Mouse (Mus musculus) telencephalon, adult 2 months (tissue): Measurements from ENCODE around the gene Dync1i2.

Experiments
- DNase-seq: peaks from one replicate; pipeline ENCODE4 v3.0.0-alpha.2; 2011; ENCODE audit warnings: low read depth, low spot score

Dync1i2 gene

DNA sequence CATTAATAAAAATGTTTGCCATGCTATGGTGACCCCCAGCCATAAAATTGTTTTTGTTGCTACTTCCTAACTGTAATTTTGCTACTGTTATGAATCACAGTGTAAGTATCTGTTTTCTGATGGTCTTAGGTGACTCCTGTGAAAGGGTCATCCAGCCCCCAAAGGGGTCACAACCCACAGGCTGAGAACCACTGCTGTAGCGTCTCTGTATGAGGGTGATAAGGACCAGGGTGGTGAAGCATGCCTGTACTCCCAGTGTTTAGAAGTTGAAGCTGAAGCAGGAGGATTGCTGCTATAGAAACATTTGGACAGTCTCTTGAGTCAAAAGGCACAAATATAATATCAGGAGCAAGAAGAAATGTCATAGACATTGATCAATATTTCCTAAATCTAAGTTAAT lies 57.8 kb downstream of the Dync1i2 start:
- DNase-seq: no peak

DNA sequence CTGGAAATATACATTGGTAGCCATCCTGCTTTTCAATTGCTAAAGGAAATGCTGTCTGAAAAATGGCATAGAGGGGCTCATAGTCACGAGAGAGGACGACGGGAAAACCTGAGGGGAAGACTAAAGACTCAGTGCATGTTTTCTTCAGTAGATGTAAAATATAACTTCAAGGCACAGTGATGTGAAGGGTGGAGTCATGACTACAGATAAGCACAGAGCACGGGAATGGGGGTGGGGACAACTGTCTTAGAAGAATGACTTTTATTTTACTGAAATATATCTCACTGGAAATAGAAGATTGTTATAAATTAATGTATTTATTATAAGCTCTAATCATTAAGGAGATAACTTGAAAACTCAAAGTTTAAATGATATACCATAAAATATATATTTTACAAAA lies 58.6 kb downstream of the Dync1i2 start:
- DNase-seq: no peak

DNA sequence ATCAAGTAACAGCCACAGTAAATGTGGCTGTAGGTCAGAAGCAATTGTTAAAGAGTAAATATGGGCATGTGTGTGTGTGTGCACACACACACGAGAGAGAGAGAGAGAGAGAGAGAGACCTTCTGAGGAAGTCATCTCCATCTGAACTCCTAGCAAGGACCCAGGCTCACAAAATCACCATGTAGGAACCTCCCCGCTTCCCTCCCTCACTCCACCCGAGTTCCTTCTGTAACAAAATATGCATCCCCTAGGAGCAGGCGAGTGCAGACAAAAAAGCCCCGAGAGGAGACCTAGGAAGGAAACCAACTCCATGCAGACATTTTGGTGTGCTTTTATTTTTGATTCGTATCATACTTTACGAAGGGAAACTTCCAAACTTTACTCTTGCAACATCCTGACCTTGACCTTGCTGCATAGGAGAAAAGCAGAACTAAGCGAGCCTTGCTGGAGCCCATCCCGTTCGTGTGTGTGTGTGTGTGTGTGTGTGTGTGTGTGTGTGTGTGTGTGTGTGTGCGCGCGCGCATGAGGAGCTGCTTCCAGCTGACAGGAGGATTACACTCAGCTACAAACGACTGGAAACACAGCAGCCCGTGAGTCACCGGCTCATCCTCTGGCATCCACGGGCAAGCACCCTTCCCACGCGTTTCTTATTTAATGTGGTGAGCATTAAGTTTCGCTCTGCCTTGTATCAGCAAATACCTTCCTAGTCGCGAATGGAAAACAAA lies 62.6 kb downstream of the Dync1i2 start:
- peak; percentile 66 for DNase-seq

DNA sequence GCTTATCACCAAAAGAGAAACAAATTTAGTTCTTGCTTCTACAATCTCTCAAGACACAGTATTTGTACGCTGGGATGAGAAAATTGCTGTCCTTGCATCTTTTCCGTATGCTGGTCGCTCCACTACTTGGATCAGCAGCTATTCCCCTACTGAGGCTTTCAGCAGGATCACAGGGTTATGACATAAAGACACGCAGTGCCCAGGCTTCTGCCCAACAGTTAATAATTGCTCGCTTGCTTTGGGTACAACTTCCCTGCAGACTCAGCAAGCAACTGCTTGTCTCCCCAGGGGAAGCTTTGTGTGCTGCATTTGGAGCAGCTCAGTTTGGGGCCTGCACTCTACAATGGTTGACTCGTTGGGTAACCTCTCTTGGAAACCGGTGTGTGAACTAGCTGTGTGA lies 64.2 kb downstream of the Dync1i2 start:
- DNase-seq: no peak

DNA sequence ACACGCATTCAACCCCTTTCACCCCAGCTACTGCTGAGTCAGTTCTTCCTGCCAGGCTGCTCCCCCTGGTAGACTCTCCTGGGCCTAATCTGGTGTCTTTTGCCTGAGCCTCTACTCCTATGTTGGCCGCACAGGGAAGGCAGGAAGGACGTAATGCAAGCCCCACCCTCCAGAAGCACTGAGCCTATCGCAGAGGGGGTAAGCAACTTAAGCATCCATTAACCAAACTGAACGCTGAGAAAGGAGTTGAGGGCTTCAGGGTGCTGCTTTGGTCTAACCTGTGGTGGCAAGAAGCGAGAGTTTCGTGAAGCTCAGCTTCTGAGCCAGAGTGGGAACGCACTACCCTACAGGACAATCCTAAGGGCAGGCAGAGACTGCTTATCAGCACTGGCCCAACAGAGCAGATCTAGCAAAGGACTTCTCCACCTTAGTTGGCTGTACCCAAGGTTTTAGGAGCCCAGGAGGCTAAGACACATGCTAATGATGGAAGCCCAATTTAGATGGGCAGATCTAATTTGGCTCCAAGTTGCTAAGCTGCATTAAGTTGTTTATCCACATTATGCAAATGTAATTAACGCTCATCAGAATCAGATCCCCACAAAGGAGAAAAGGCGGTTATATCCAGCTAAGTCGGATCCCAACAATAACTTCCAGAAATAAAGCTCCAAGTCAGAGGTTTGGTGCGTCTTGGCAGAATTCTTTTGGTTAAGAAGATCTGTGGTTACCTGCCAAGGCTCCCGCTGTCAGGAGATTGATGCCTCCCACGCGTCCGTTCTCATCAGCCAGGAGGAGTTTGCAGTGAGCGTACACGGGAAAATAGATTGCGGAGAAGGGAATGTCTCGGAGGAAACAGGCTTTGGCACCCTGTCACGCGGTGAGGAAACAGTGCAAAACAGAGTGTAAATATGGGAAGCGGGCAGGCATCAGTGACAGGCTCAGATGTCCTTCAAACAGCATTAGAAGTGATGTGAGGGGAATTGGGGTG lies 67.6 kb downstream of the Dync1i2 start:
- peak; percentile 80 for DNase-seq

DNA sequence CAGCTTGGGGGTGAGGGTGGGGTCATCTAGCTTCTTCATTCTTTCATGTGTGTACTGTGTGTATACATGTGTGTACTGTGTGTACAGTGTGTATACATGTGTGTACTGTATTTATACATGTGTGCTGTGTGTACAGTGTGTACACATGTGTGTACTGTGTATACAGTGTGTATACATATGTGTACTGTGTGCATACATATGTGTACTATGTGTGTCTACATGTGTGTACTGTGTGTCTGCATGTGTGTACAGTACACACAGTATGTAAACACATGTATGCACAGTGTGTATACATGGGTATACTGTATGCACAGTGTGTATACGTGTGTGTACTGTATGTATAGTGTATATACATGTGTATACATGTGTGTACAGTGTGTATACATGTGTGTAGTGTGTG lies 70.5 kb downstream of the Dync1i2 start:
- DNase-seq: no peak

DNA sequence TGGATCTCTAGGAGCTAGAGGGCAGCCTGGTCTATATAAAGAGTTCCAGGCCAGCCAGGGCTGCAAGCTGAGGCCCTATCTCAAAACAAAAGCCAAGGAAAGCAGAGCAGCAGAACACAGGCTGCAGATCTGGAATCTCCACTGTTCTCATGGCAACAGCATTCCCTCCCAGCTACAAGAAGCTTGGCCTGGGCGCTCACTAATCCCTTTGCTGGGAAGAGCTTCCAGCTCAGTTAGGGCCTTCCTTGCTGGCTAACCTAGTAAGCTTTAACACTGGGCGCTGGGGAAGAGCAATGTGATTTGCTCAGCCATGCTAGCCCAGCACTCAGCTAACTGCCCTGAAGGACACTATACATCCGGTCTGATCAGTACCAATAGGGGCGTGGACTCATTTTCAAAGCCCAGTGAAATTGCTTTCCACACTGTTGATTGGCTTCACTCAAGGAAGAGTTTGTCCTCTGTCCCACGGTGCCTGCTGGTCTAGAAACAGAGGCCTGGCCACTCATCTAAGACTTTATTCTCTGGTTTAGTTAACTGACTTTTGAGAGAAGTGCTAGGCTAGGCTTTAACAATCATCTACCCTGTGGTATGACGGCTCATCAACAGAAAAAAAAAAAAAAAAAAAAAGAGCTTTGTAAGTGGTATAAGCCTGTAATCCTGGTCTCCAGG lies 78.7 kb downstream of the Dync1i2 start:
- peak; percentile 55 for DNase-seq

DNA sequence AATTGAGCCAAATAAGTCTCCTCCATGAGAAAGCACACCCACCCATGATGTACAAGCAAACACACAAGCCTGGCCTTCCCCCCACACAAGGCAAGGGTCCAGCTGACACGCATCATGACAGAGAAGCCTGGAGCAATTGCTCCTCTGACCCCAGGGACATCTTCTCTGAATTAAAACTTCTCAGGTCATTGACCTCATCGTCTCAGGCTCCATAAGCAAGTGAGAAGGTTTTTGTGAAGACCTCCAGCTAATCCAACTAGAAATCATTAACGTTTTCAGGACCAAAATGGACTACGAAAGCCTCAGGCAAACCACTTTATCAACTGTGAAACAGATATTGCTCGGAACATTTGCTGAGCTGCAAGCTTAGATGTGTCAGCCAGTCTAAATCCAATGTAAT lies 80.1 kb downstream of the Dync1i2 start:
- no peak for DNase-seq

DNA sequence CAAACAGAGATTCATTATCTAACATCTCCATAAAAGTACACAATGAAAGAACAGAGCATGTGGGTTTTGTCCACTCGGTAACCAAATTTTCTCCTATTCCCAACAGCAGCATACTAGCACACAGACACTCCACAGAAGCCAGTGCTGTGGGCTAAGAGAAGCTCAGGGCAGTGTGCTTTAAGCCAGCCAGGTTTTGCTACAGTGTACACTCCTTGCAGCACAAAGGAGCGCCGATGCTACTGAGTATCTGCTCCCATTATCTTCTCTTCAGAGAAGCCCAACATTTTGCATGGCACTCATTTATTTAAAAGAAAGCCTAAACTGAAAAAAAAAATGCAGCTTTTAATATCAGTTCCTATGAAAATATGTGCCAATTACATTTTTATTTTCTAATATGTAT lies 82.5 kb downstream of the Dync1i2 start:
- no peak for DNase-seq

DNA sequence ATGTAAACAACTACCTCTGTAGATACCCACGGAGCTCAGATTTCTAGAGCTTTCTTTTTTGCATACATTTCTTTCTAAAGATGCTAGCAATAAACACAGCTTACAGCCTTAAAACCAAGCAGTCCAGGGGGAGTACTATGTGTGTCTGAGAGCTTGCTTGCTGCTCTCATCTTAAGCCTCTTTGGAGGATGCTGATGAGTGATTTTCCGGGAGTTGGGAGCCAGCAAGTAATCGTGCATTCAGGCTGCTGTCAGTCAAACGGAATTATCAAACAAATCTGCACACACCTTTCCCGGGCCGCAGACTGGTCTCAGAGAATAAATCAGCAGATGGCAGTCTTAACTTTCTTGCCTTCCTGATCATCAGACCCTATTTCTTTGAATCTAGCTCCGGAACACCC lies 83.0 kb downstream of the Dync1i2 start:
- no peak for DNase-seq

DNA sequence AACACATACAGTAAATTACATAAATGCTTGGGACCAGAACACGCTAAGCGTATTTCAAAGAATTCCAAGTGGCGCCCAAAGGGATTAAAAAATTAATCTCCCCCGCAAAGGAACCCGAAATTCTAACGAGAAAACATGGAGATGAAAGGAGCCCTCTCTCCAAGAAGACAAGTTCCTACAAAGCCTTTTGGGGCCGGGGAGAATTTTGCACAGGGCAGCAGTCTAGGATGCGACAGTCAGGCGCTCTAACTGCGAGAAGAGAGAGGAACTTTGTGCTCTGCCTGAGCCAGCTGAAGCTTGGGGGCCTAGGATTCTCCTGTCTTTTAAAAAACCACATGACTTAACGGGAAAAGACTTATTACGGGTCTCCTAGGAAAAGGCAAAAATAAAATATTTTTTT lies 84.3 kb downstream of the Dync1i2 start:
- DNase-seq: no peak

DNA sequence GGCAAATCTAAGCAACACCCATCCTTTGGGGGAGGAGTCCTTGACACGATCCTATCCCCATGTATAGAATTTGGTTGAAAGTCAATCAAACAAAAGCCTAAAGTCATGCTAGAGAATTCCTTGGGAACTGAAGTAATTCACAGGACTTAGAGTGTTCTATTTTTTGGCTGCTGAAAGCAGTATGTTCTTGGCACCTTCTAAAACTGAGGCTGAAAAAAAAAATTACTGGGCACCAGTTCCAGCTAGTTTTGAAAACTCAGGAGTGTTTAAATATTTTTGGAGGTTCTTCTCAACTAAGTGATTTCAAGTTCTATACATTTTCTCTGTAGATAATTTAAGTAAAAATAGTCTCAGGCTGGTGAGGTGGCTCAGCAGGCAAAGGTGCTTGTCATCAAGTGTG lies 86.0 kb downstream of the Dync1i2 start:
- peak; percentile 76 for DNase-seq

DNA sequence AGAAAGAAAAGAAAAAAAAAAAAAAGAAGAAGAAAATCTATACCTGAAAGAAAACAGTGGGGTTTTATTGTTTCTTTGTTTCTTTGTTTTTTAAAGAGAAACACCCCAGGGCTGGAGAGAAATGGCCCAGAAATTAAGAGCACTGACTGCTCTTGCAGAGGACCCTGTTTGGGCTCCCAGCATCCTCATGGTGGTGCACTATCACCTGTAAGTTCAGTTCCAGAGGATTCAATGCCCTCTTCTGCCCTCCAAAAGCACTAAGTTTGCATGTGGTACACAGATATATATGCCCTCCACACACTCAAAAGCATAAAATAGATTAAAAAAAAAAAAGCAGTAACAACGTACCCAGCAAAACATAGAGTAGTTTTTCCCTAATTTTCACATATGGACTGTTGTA lies 87.2 kb downstream of the Dync1i2 start:
- no peak for DNase-seq

DNA sequence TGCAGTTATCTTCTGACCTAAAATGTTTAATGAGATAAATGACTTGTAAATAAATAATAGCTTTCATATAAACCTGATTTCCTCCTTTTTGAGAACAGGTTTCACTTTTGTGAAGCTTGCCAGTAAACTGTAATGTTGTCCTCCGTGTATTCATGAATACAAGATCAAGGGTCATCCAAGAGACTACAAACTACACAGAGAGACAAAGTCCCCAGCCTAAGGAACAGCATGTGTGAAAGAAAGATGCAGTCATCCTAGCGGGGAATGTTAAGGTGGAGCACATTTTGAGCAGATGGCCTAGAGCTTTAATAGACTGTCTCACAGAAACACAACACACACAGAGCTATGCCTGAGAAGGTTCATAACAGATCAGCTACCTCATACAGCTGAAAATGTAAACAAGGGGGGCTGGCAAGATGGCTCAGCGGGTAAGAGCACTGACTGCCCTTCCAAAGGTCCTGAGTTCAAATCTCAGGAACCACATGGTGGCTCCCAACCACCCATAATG lies 90.7 kb downstream of the Dync1i2 start:
- DNase-seq: no peak

DNA sequence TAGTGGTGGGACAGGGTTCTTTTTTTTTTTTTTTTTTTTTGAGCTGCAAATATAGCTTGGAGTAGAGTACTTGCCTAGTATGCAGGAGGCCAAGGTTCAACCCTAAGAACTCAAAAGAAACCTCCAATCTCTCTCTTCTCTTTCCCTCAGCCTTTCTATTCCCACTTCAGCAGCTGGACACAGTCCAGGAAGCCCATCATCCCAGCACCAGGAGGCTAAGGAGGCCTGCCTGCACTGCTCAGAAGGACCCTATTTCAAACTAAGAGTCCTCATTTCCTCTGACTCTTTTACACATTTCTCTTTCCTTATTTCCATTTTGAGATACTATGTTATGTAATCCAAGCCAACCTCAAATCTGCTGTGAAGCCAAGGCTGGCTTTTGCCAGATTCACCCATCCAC lies 91.7 kb downstream of the Dync1i2 start:
- no peak for DNase-seq

DNA sequence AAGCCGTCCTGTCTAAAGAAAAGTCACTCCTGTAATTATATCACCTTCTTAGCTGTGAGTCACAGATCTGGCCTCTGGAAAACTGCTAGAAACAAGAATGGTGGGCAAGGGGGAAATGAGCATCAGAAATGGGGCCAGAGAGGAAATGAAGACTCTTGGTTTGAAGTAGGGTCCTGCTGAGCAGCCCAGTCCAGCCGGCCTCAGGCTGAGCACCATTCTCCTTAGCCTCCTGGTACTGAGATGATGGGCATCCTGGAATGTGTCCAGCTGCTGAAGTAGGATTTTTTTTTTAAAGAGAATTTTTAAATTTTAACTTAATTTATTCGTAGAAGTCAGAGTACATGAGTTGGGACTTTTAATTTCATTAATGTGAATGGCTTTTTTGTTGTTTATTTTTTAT lies 93.3 kb downstream of the Dync1i2 start:
- no peak for DNase-seq

DNA sequence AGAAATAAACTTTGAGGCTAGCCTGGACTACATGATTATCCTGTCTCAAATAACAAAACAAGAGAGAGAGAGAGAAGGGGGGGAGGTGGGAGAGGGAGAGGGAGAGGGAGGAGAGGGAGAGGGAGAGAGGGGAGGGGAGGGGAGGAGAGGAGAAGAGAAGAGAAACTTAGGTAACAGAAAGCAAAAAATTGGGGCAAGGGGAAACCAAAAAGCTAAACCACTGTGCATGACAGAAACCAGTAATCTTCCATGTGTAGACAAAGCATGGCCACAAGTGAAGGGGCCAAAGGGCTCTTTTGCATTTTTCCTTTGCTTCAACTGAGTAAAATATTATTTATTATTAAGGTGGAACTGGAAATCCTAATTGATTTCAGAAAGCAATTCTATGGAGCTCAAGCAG lies 94.9 kb downstream of the Dync1i2 start:
- DNase-seq: no peak

DNA sequence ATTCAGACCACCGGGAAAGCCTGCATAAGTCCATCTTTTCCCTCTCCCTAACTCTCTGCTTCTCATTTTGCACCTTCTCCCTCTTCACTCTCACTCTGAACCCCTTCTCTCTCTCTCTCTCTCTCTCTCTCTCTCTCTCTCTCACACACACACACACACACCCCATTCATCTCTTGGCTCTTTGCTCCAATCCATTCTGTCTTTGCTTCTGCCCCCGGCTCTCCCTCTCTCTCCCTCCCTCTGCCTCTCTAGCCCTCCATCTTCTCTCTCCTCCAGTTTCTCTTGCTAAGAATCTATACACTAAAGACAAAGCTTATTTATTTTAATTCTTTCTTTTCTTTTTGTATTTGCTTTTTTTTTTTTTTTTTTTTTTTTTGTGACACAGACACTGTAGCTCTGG lies 98.2 kb downstream of the Dync1i2 start:
- DNase-seq: no peak

DNA sequence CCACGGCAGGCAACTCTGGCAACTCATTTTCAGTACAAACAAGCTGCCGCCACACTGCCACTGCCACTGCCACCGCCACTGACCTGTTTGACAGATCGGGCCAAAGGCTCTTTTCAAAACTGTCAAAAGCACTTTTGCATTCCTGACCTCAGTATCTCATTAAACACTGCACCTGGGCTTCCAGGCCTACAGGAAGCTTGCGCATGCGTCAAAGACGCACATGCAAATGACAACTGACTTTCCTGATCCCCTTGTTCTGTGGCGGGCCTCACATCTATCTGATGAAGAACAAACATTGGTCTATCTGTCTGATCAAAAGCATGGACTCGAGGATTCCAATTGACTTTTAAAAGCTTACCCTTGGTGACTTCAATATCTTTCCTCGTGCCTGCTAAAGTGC lies 100.6 kb downstream of the Dync1i2 start:
- no peak for DNase-seq
